Mouse (Mus musculus): Measurements from ENCODE around the gene Npepps.
"Not testable (repeated sequence)": the region's sequence is repeated elsewhere in the genome, so short reads cannot be mapped to it uniquely, and the experiment has no call there.

- TF ChIP-seq CTCF (conservative IDR thresholded peaks at IDR 0.05; ENCODE audit: low read length); NANOG (IDR thresholded peaks at IDR 0.05; ENCODE audit: borderline replicate concordance, low read length); POU5F1 (IDR thresholded peaks at IDR 0.05; ENCODE audit: borderline replicate concordance, low read length): not testable (repeated sequence)
These were observed 13.9 kb downstream of the Npepps start for GRCm38 (mm10) chr11:97266544-97266943.
